Mouse (Mus musculus): Measurements from ENCODE around the gene Bad.
"Not testable (repeated sequence)": the region's sequence is repeated elsewhere in the genome, so short reads cannot be mapped to it uniquely, and the experiment has no call there.

Bad gene

GRCm38 (mm10) chr19:6941372-6942248 is at the start of gene Bad:
TSS of gene Bad (plus strand) at chr19:6941861.
- DNase-seq (ENCODE audit: low spot score), result peak; percentile 93

- DNase-seq (ENCODE audit: low spot score), result no peak
These were observed 49.1 kb upstream of the Bad start for GRCm38 (mm10) chr19:6892512-6892911.

GRCm38 (mm10) chr19:6893731-6894451 is 47.8 kb upstream of the Bad start:
- DNase-seq (ENCODE audit: low spot score), result no peak

- not testable (repeated sequence) for DNase-seq (ENCODE audit: low spot score)
These were observed 45.9 kb upstream of the Bad start for GRCm38 (mm10) chr19:6895608-6896305.

GRCm38 (mm10) chr19:6899641-6900040 is 42.0 kb upstream of the Bad start:
- no peak for DNase-seq (ENCODE audit: low spot score)

- DNase-seq (ENCODE audit: low spot score), result no peak
These were observed 38.6 kb upstream of the Bad start for GRCm38 (mm10) chr19:6903031-6903430.

GRCm38 (mm10) chr19:6904846-6905245 is 36.8 kb upstream of the Bad start:
- DNase-seq (ENCODE audit: low spot score), result no peak

- DNase-seq (ENCODE audit: low spot score), result no peak
These were observed 36.0 kb upstream of the Bad start for GRCm38 (mm10) chr19:6905498-6906159.

GRCm38 (mm10) chr19:6906199-6906598 is 35.5 kb upstream of the Bad start:
- no peak for DNase-seq (ENCODE audit: low spot score)

- no peak for DNase-seq (ENCODE audit: low spot score)
These were observed 34.6 kb upstream of the Bad start for GRCm38 (mm10) chr19:6907094-6907493.

GRCm38 (mm10) chr19:6907811-6908540 is 33.7 kb upstream of the Bad start:
- no peak for DNase-seq (ENCODE audit: low spot score)

- no peak for DNase-seq (ENCODE audit: low spot score)
These were observed 32.6 kb upstream of the Bad start for GRCm38 (mm10) chr19:6909021-6909420.

- DNase-seq (ENCODE audit: low spot score), result peak; percentile 79
These were observed 32.0 kb upstream of the Bad start, which contains the start of the genes Trmt112 and Prdx5 for GRCm38 (mm10) chr19:6909507-6910289. TSS of gene Trmt112 (plus strand) at chr19:6909698. TSS of gene Prdx5 (minus strand) at chr19:6910106.

- not testable (repeated sequence) for DNase-seq (ENCODE audit: low spot score)
These were observed 31.4 kb upstream of the Bad start for GRCm38 (mm10) chr19:6910306-6910705.

- no peak for DNase-seq (ENCODE audit: low spot score)
These were observed 30.3 kb upstream of the Bad start for GRCm38 (mm10) chr19:6911101-6912074.

GRCm38 (mm10) chr19:6912205-6912970 is 29.3 kb upstream of the Bad start:
- DNase-seq (ENCODE audit: low spot score), result no peak

- no peak for DNase-seq (ENCODE audit: low spot score)
These were observed 28.6 kb upstream of the Bad start for GRCm38 (mm10) chr19:6913036-6913435.

- DNase-seq (ENCODE audit: low spot score), result no peak
These were observed 27.7 kb upstream of the Bad start for GRCm38 (mm10) chr19:6913991-6914390.
